Mouse (Mus musculus): ENCODE results near the gene Cdk14. TPM values are rescaled to one million over a fixed set of nuclear protein-coding genes. Genes with fewer than 3 reads are reported as not detected.
A peak's percentile ranks its signal among the peaks of the same experiment; 100 is the strongest.

Gene Cdk14
- polyA plus RNA-seq, 1 experiment from 2014 or later: 23.5 TPM

DNA sequence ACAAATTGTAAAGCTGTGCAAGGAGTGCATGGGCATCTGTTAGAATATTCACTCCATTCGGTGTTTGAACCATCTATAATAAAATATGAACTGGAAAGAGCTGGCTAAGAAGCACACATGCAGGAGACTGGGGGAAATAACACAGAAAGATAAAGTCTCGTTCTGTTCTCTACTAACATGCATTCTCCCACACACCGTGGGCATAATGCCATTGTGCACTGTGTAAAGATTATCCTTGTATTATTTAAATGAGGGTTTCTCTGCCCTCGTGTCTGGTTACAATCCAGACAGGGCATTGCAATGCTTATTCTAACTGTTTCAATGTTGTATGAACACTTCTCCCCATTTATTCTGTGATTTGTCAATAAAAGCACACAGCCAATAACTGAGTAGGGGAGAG, 18.1 kb downstream of the Cdk14 start:
- Histone ChIP-seq H3K4me1 (replicated peaks; ENCODE audit: control insufficient read depth, insufficient read depth, low read length) (no peaks in the 10 kb centered on the region), H3K9me3 (ENCODE audit: control insufficient read depth, low read length) (no peaks in the 10 kb centered on the region), H3K27ac (ENCODE audit: low read depth, low read length) (no peak overlapping the region), H3K4me3 (ENCODE audit: low read depth, low read length) (no peak overlapping the region), H3K36me3 (ENCODE audit: control insufficient read depth, insufficient read depth, low read length) (no peaks in the 10 kb centered on the region), H3K27me3 (ENCODE audit: control insufficient read depth, insufficient read depth, low read length) (no peaks in the 10 kb centered on the region), H3K9ac (ENCODE audit: low read length) (no peak overlapping the region), H3K4me2 (ENCODE audit: low read depth, low read length, severe bottlenecking) (no peak overlapping the region)
- WGBS: 59% methylated on average over 4 of the region's 4 CpGs
- ATAC-seq (replicated peaks; ENCODE audit: low FRiP score) (no peak), DNase-seq (ENCODE audit: low spot score) (no peak)

DNA sequence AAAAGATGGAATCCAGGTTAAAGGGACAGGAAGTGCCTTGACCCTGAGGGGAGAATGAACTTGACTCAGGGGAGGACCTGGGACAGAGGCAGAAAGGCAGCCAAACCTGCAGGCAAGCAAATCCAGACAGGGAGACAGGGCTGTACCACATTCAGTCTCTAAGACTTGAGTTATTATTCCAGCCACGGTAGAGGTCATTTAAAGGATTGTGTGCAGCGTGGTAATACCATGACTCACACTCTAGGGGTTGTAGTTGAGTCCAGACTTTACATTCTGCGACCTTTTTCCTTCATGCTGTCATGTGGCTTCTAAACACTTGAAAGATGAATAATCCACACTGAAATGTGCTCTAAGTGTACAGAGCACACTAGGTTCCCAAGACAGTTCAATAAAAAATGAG, 27.3 kb downstream of the Cdk14 start:
- Histone ChIP-seq H3K9me3 (ENCODE audit: control insufficient read depth, low read length) (no peaks in the 10 kb centered on the region), H3K4me2 (ENCODE audit: low read depth, low read length, severe bottlenecking) (no peak overlapping the region), H3K36me3 (ENCODE audit: control insufficient read depth, insufficient read depth, low read length) (no peaks in the 10 kb centered on the region), H3K9ac (ENCODE audit: low read length) (no peak overlapping the region), H3K4me3 (ENCODE audit: low read depth, low read length) (no peak overlapping the region), H3K4me1 (replicated peaks; ENCODE audit: control insufficient read depth, insufficient read depth, low read length) (no peaks in the 10 kb centered on the region), H3K27ac (ENCODE audit: low read depth, low read length) (no peak overlapping the region), H3K27me3 (ENCODE audit: control insufficient read depth, insufficient read depth, low read length) (no peaks in the 10 kb centered on the region)
- DNase-seq (ENCODE audit: low spot score) (no peak), ATAC-seq (replicated peaks; ENCODE audit: low FRiP score) (no peak)
- 63% methylated on average over 3 of the region's 3 CpGs for WGBS

- DNase-seq (ENCODE audit: low spot score): no peak
- peak overlapping the region; percentile 95 for H3K9ac ChIP-seq (ENCODE audit: low read length)
- no peaks in the 10 kb centered on the region for H3K27me3 ChIP-seq (ENCODE audit: control insufficient read depth, insufficient read depth, low read length)
- H3K36me3 ChIP-seq (ENCODE audit: control insufficient read depth, insufficient read depth, low read length): no peaks in the 10 kb centered on the region
- H3K4me3 ChIP-seq (ENCODE audit: low read depth, low read length): peak overlapping the region; percentile 70
- H3K4me2 ChIP-seq (ENCODE audit: low read depth, low read length, severe bottlenecking): peak overlapping the region; percentile 73
- no peak overlapping the region for H3K27ac ChIP-seq (ENCODE audit: low read depth, low read length)
- ATAC-seq (replicated peaks; ENCODE audit: low FRiP score): no peak
- no peaks in the 10 kb centered on the region; the same call in 1 of the 2 replicates for H3K4me1 ChIP-seq (replicated peaks; ENCODE audit: control insufficient read depth, insufficient read depth, low read length)
- 4% methylated on average over 23 of the region's 23 CpGs for WGBS
- no peaks in the 10 kb centered on the region for H3K9me3 ChIP-seq (ENCODE audit: control insufficient read depth, low read length)
These were observed 39.1 kb downstream of the Cdk14 start for GRCm38 (mm10) chr5:5380731-5381718.

- ATAC-seq (replicated peaks; ENCODE audit: low FRiP score): peak; percentile 94
- Histone ChIP-seq H3K27me3 (ENCODE audit: control insufficient read depth, insufficient read depth, low read length) (no peaks in the 10 kb centered on the region), H3K27ac (ENCODE audit: low read depth, low read length) (peak overlapping the region; percentile 72), H3K36me3 (ENCODE audit: control insufficient read depth, insufficient read depth, low read length) (no peaks in the 10 kb centered on the region), H3K9me3 (ENCODE audit: control insufficient read depth, low read length) (no peaks in the 10 kb centered on the region), H3K4me2 (ENCODE audit: low read depth, low read length, severe bottlenecking) (peak overlapping the region; percentile 73), H3K4me1 (replicated peaks; ENCODE audit: control insufficient read depth, insufficient read depth, low read length) (no peaks in the 10 kb centered on the region; the same call in 1 of the 2 replicates), H3K9ac (ENCODE audit: low read length) (peak overlapping the region; percentile 95), H3K4me3 (ENCODE audit: low read depth, low read length) (peak overlapping the region; percentile 70)
- under 1% methylated on average over 101 of the region's 128 CpGs for WGBS
- DNase-seq (ENCODE audit: low spot score): peak; percentile 87
These were observed 40.0 kb downstream of the Cdk14 start for GRCm38 (mm10) chr5:5379870-5380730.

GRCm38 (mm10) chr5:5379501-5379869, 40.6 kb downstream of the Cdk14 start:
- H3K27me3 ChIP-seq (ENCODE audit: control insufficient read depth, insufficient read depth, low read length): no peaks in the 10 kb centered on the region
- no peaks in the 10 kb centered on the region; the same call in 1 of the 2 replicates for H3K4me1 ChIP-seq (replicated peaks; ENCODE audit: control insufficient read depth, insufficient read depth, low read length)
- peak overlapping the region; percentile 72; the same call in 1 of the 2 replicates for H3K27ac ChIP-seq (ENCODE audit: low read depth, low read length)
- H3K9ac ChIP-seq (ENCODE audit: low read length): peak overlapping the region; percentile 95
- H3K9me3 ChIP-seq (ENCODE audit: control insufficient read depth, low read length): no peaks in the 10 kb centered on the region
- peak overlapping the region; percentile 70 for H3K4me3 ChIP-seq (ENCODE audit: low read depth, low read length)
- ATAC-seq (replicated peaks; ENCODE audit: low FRiP score): no peak; the same call in 1 of the 2 replicates
- H3K36me3 ChIP-seq (ENCODE audit: control insufficient read depth, insufficient read depth, low read length): no peaks in the 10 kb centered on the region
- under 1% methylated on average over 14 of the region's 14 CpGs for WGBS
- H3K4me2 ChIP-seq (ENCODE audit: low read depth, low read length, severe bottlenecking): peak overlapping the region; percentile 73
- no peak for DNase-seq (ENCODE audit: low spot score)

GRCm38 (mm10) chr5:5374393-5374792, 45.7 kb downstream of the Cdk14 start:
- no peak overlapping the region for H3K4me3 ChIP-seq (ENCODE audit: low read depth, low read length)
- H3K27ac ChIP-seq (ENCODE audit: low read depth, low read length): no peak overlapping the region
- no peaks in the 10 kb centered on the region for H3K27me3 ChIP-seq (ENCODE audit: control insufficient read depth, insufficient read depth, low read length)
- no peaks in the 10 kb centered on the region for H3K9me3 ChIP-seq (ENCODE audit: control insufficient read depth, low read length)
- no peak for ATAC-seq (replicated peaks; ENCODE audit: low FRiP score)
- 91% methylated on average over 1 of the region's 1 CpGs for WGBS
- H3K9ac ChIP-seq (ENCODE audit: low read length): no peak overlapping the region
- H3K36me3 ChIP-seq (ENCODE audit: control insufficient read depth, insufficient read depth, low read length): no peaks in the 10 kb centered on the region
- H3K4me2 ChIP-seq (ENCODE audit: low read depth, low read length, severe bottlenecking): no peak overlapping the region
- H3K4me1 ChIP-seq (replicated peaks; ENCODE audit: control insufficient read depth, insufficient read depth, low read length): peaks cover 7% of the 10 kb centered on the region; the same call in 1 of the 2 replicates
- no peak for DNase-seq (ENCODE audit: low spot score)

GRCm38 (mm10) chr5:5373541-5373940, 46.6 kb downstream of the Cdk14 start:
- WGBS: 53% methylated on average over 7 of the region's 7 CpGs

GRCm38 (mm10) chr5:5372936-5373335, 47.2 kb downstream of the Cdk14 start:
- no peak overlapping the region for H3K27ac ChIP-seq (ENCODE audit: low read depth, low read length)
- no peaks in the 10 kb centered on the region for H3K27me3 ChIP-seq (ENCODE audit: control insufficient read depth, insufficient read depth, low read length)
- peaks cover 7% of the 10 kb centered on the region; the same call in 1 of the 2 replicates for H3K4me1 ChIP-seq (replicated peaks; ENCODE audit: control insufficient read depth, insufficient read depth, low read length)
- ATAC-seq (replicated peaks; ENCODE audit: low FRiP score): no peak
- no peaks in the 10 kb centered on the region for H3K9me3 ChIP-seq (ENCODE audit: control insufficient read depth, low read length)
- no peak overlapping the region for H3K9ac ChIP-seq (ENCODE audit: low read length)
- 62% methylated on average over 5 of the region's 5 CpGs for WGBS
- H3K4me3 ChIP-seq (ENCODE audit: low read depth, low read length): no peak overlapping the region
- DNase-seq (ENCODE audit: low spot score): no peak
- H3K36me3 ChIP-seq (ENCODE audit: control insufficient read depth, insufficient read depth, low read length): no peaks in the 10 kb centered on the region
- H3K4me2 ChIP-seq (ENCODE audit: low read depth, low read length, severe bottlenecking): no peak overlapping the region

More at GRCm38 (mm10) chr5:5373541-5373940, 46.6 kb downstream of the Cdk14 start:
- DNase-seq (ENCODE audit: low spot score) (no peak), ATAC-seq (replicated peaks; ENCODE audit: low FRiP score) (no peak)
- Histone ChIP-seq H3K27ac (ENCODE audit: low read depth, low read length) (no peak overlapping the region), H3K27me3 (ENCODE audit: control insufficient read depth, insufficient read depth, low read length) (no peaks in the 10 kb centered on the region), H3K4me3 (ENCODE audit: low read depth, low read length) (no peak overlapping the region), H3K4me1 (replicated peaks; ENCODE audit: control insufficient read depth, insufficient read depth, low read length) (peaks cover 7% of the 10 kb centered on the region; the same call in 1 of the 2 replicates), H3K4me2 (ENCODE audit: low read depth, low read length, severe bottlenecking) (no peak overlapping the region), H3K36me3 (ENCODE audit: control insufficient read depth, insufficient read depth, low read length) (no peaks in the 10 kb centered on the region), H3K9me3 (ENCODE audit: control insufficient read depth, low read length) (no peaks in the 10 kb centered on the region), H3K9ac (ENCODE audit: low read length) (no peak overlapping the region)

Measured in forebrain, embryonic 11.5 days (tissue).